Mouse (Mus musculus) kidney, adult 2 months (tissue): ENCODE results near the gene Calr. TPM values are rescaled to one million over a fixed set of nuclear protein-coding genes. Genes with fewer than 3 reads are reported as not detected.
"Not testable (repeated sequence)": the region's sequence is repeated elsewhere in the genome, so short reads cannot be mapped to it uniquely, and the experiment has no call there.

Source experiments
- DNase-seq: peaks from one replicate; pipeline ENCODE4 v3.0.0; 2021
- H3K27ac ChIP-seq: fragments of 200-500 bp; 2 replicates; pipeline ENCODE4 v1.5.1; 2012; ENCODE audit warnings: low read depth, low read length, control low read depth, inconsistent platforms; ENCODE audit not compliant: insufficient read depth
- H3K27me3 ChIP-seq: fragments of 200-500 bp; replicated peaks from 2 replicates; pipeline ENCODE4 v1.6.1; 2012; ENCODE audit warnings: mild to moderate bottlenecking, moderate library complexity, low read length, inconsistent platforms; ENCODE audit not compliant: control insufficient read depth, insufficient read depth
- H3K36me3 ChIP-seq: fragments of 200-500 bp; 2 replicates; pipeline ENCODE4 v1.6.1; 2012; ENCODE audit warnings: mild to moderate bottlenecking, moderate library complexity, low read length, inconsistent platforms; ENCODE audit not compliant: control insufficient read depth, insufficient read depth
- H3K4me1 ChIP-seq: fragments of 200-500 bp; 2 replicates; pipeline ENCODE4 v1.6.1; 2011; ENCODE audit warnings: low read length; ENCODE audit not compliant: control insufficient read depth, insufficient read depth
- H3K4me3 ChIP-seq: fragments of 200-500 bp; 2 replicates; pipeline ENCODE4 v1.5.1; 2011; ENCODE audit warnings: mild to moderate bottlenecking, low read depth, low read length, control low read depth; ENCODE audit not compliant: insufficient read depth
- CTCF ChIP-seq: fragments of 200-500 bp; conservative IDR thresholded peaks from 2 replicates; pipeline ENCODE4 v1.5.1; 2011; ENCODE audit warnings: low read depth, mild to moderate bottlenecking, control low read depth, low read length, moderate library complexity, mixed read lengths; ENCODE audit not compliant: insufficient read depth, insufficient read length
- POLR2A ChIP-seq: fragments of 200-500 bp; IDR thresholded peaks from one replicate; pipeline ENCODE4 v1.6.1; 2011; ENCODE audit warnings: low read depth, low read length, control low read depth
- WGBS: fragments of 180-500 bp; shearing (Covaris S2); methylation state at CpG from one replicate; pipeline ENCODE4 v1.1.7; 2018; 5-methylcytosine and 5-hydroxymethylcytosine counted together
- polyA plus RNA-seq: library from polyadenylated mRNA; depleted of rRNA; stranded (reverse); fragments of >200 nt; gene quantifications from 2 replicates; pipeline ENCODE4 v1.2.3, GENCODE M21; 2012

The Calr gene
- polyA plus RNA-seq, 1 experiment, result 337 TPM

DNA sequence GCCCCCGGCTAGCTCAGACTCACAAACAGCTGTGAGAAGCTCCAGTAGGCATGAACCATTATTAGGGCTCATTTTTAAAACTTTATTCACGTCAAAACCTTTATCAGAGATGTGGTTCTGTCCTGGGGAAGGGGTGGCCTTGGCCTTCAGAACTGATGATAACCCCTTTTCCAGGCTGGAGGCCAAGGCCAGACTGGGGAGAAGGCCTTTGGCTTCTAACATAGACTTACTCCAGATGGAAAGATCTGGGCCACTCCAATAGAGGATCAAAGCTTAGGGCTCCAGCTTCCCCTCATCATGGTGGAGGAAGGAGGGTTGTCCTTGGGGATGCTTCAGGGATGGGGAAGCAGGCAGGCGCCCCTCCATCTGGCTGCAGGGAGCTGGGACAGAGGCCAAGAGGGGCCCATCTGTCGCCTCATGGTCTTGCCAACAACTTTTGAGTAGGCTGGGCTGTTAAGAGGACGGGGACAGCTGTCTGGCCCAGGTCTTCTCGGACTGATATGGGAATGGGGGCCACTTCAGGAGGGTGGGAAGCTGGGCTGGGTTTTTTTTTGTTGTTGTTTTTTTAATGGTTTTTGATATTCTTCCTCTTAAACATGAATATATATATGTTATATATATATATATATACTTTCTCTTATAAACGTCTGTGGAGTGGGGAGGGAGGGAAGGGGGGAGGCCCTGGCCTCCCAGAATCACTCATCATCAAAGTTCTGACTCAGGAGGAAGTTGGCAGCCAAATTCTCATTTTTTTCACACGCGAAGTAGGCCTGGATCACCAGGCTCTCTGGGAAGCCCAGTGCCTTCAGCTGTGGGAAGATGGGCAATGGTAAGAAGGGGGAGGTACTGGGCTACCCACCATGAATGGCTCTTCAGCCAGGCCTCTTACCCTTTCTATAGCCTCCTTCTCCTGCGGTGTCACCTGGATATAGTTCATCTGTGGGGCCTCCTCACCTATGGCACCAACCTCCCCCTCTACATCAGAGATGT is 11.6 kb downstream of the Calr start:
- H3K4me3 ChIP-seq, result no peak overlapping the region
- TF ChIP-seq POLR2A (no peak), CTCF (no peak)
- no peaks in the 10 kb centered on the region for H3K27me3 ChIP-seq
- DNase-seq, result no peak
- WGBS, result 79% methylated on average over 10 of the region's 10 CpGs
- H3K27ac ChIP-seq, result no peak overlapping the region
- peaks cover 7% of the 10 kb centered on the region; the same call in 1 of the 2 replicates for H3K4me1 ChIP-seq
- H3K36me3 ChIP-seq, result peaks cover 2% of the 10 kb centered on the region

DNA sequence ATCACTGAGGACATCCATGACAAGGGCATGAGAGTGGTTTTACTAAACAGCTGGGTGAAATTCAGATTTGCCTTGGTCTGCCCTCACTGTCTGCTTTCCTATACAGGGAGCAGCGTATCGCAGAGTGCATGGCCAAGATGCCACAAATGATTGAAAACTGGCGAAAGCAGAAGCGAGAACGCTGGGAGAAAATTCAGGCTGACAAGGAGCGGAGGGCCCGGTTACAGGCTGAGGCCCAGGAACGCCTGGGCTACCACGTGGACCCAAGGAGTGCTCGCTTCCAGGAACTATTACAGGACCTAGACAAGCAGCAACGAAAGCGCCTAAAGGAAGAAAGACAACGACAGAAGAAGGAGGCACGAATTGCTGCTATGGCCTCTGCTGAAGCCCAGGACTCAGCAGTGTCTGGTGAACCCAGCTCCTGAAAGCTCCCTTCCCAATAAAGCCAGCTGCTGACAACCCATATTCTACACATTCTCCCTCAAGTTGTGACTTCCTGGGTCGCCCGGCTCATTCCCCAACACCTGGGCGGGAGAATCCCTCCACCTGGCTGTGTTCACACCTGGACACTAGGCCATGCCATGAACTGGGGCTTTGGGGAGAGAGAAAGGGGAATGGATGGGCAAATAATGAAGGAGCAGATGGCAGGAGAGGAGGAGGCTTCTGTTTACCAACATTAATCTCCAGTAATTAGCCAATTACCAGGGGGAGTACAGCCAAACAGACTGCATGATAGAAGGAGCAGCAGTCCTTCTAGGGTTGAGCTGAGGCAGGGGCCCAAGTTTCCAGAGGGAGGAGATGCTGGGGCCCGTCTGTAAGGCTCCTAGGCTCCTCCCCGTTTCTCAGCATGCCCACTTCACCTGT is 12.5 kb downstream of the Calr start:
- no peak overlapping the region for H3K27ac ChIP-seq

DNA sequence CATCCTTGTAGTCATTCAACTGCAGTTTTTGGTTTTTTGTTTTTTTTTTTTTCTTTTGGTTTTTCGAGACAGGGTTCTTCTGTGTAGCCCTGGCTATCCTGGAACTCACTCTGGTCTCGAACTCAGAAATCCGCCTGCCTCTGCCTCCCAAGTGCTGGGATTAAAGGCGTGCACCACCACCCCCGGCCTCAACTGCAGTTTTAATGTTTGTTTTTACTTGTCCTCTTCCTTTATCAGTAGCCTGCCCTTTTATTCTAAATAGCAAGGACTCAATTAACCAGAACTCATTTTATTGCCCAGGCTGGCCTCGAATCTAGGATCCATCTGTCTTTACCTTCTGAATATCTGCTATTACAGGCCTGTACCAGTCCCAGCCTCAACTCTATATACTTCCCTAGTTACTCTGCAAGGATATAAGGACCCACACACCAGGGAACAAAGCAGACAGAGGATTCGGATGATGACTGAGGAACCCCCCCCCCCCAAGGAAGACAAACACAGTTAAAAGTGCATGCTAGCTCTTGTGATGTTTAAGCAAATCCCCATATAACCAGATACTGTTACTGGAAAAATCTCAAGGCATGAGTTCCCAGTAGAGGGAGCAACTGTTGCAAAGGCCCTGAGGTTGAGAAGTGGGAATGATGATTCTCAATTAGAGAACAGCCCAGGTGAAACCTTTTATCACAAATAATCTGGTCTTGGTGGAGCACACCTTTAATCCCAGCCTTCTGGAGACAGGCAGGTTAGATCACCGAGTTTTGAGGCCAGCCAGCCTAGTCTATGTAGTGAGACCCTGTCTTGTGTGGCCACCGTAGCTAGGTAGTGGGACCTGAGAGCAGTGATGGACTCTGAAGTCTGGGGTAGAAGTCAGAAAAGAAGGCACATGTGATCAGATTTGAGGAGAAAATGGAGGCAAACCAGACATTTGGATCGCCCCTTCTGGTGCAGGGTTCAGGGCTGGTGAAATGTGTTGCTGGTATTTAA is 13.7 kb downstream of the Calr start:
- 41% methylated on average over 10 of the region's 10 CpGs for WGBS
- peak overlapping the region; percentile 75; the same call in 1 of the 2 replicates for H3K27ac ChIP-seq

More for the DNA sequence above, 12.5 kb downstream of the Calr start:
- peaks cover 7% of the 10 kb centered on the region; the same call in 1 of the 2 replicates for H3K4me1 ChIP-seq
- DNase-seq, result no peak
- TF ChIP-seq CTCF (no peak), POLR2A (no peak)
- no peak overlapping the region for H3K4me3 ChIP-seq
- 86% methylated on average over 19 of the region's 19 CpGs for WGBS
- no peaks in the 10 kb centered on the region for H3K27me3 ChIP-seq
- peaks cover 2% of the 10 kb centered on the region for H3K36me3 ChIP-seq

DNA sequence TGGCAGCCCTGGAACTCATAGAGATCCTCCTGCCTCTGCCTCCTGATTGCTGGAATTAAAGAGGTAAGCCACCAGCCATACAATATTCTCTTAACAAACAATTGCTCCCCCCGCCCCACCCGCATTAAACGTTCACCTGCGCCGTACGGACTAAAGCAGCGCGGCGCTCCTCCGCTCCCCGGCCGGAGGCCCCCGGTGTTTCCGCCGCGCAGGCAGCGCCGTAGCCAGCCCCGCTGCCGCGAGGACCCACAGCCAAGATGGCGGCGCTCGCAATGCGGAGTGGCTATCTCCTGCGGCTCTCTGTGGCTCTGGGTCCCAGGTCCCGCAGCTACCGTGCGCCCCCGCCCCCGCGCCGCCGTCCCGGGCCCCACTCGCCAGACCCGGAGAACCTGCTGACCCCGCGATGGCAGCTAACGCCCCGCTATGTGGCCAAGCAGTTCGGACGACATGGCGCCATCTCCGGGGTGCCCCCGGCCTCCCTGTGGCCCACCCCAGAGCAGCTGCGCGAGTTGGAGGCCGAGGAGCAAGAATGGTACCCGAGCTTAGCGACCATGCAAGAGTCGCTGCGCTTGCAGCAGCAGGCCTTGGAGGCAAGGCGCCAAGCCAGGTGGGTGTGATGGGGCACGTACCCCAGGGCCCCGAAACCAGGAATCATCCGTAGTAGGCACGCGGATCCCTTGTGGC is 14.6 kb downstream of the Calr start:
- no peaks in the 10 kb centered on the region for H3K27me3 ChIP-seq
- peak overlapping the region; percentile 100 for H3K4me3 ChIP-seq
- peak; percentile 84 for DNase-seq
- under 1% methylated on average over 59 of the region's 59 CpGs for WGBS
- no peaks in the 10 kb centered on the region; the same call in 1 of the 2 replicates for H3K36me3 ChIP-seq
- peak overlapping the region; percentile 89 for H3K27ac ChIP-seq
- TF ChIP-seq POLR2A (peak; percentile 66), CTCF (no peak)
- peaks cover 7% of the 10 kb centered on the region; the same call in 1 of the 2 replicates for H3K4me1 ChIP-seq

More for the DNA sequence above, 13.7 kb downstream of the Calr start:
- no peak for DNase-seq
- H3K4me3 ChIP-seq, result peak overlapping the region; percentile 100
- H3K4me1 ChIP-seq, result peaks cover 7% of the 10 kb centered on the region; the same call in 1 of the 2 replicates
- H3K27me3 ChIP-seq, result no peaks in the 10 kb centered on the region
- H3K36me3 ChIP-seq, result peaks cover 2% of the 10 kb centered on the region
- TF ChIP-seq POLR2A, result no peak
- no peak for TF ChIP-seq CTCF

GRCm38 (mm10) chr8:84831490-84831889 is 15.2 kb downstream of the Calr start, which contains the start of gene Gadd45gip1:
Gadd45gip1 (plus strand) TSS chr8:84831522.
- 65% methylated on average over 11 of the region's 11 CpGs for WGBS
- DNase-seq, result peak; percentile 36
- no peaks in the 10 kb centered on the region for H3K27me3 ChIP-seq
- H3K4me1 ChIP-seq, result peaks cover 7% of the 10 kb centered on the region; the same call in 1 of the 2 replicates
- peak within 1 kb of the TSS; percentile 100 for H3K4me3 ChIP-seq
- TF ChIP-seq CTCF (0 out of 2 replicates have a peak, but pooled peaks have one; percentile 25), POLR2A (no peak)
- no peaks in the 10 kb centered on the region; the same call in 1 of the 2 replicates for H3K36me3 ChIP-seq
- H3K27ac ChIP-seq, result peak within 1 kb of the TSS; percentile 89

DNA sequence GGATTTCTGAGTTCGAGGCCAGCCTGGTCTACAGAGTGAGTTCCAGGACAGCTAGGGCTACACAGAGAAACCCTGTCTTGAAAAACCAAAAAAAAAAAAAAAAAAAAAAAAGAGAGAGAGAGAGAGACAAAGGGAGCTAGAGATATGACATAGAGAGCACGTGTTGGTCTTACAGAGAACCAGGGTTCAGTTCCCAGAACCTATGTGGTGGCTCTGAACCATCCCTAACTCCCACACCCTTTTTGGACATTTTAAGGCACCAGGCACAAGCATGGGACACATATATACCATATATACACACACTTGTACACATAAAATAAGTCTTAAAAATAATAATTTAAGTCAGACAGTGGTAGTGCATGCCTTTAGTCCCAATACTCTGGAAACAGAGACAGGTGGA is 20.2 kb downstream of the Calr start:
- H3K27ac ChIP-seq, H3K4me1 ChIP-seq, H3K4me3 ChIP-seq, H3K36me3 ChIP-seq, DNase-seq, H3K27me3 ChIP-seq: not testable (repeated sequence)
- 90% methylated on average over 2 of the region's 2 CpGs for WGBS
